Mouse (Mus musculus) ES-E14 (cell line): ENCODE data around the gene Eno2.

Experiments used
- CHD2 ChIP-seq: IDR thresholded peaks from 2 replicates; pipeline ENCODE4 v1.6.1; 2014; ENCODE audit warnings: mild to moderate bottlenecking, low read depth, low read length, inconsistent platforms
- HCFC1 ChIP-seq: IDR thresholded peaks from 2 replicates; pipeline ENCODE4 v1.6.1; 2012; ENCODE audit warnings: low read length, inconsistent platforms, borderline replicate concordance; ENCODE audit not compliant: insufficient read depth
- MAFK ChIP-seq: IDR thresholded peaks from 2 replicates; pipeline ENCODE4 v1.6.1; 2014; ENCODE audit warnings: mild to moderate bottlenecking, low read depth, low read length, inconsistent platforms; ENCODE audit not compliant: insufficient read depth

DNA sequence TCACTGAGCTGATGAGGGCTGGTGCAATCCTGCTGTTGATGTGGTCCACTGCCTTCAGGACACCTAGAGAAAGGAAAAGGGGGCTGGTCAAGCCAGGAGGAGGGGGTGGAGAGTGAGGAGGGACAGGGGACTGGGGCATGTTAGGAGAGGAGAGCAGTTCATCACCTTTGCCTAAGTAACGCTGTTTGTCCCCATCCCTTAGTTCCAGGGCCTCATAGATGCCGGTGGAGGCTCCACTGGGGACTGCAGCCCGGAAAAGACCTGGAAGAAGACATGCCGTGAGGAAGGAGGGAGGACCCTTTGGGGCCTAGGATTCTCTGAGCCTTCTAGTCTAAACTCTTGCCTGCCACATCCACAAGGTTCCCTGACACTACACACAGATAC lies 1.9 kb downstream of the Eno2 start:
- TF ChIP-seq CHD2: no peak
- TF ChIP-seq MAFK: no peak
- no peak for TF ChIP-seq HCFC1
